Mouse (Mus musculus): ENCODE results near the gene Ctc1.
"Not testable (repeated sequence)": the region's sequence is repeated elsewhere in the genome, so short reads cannot be mapped to it uniquely, and the experiment has no call there.

Ctc1 gene

DNA sequence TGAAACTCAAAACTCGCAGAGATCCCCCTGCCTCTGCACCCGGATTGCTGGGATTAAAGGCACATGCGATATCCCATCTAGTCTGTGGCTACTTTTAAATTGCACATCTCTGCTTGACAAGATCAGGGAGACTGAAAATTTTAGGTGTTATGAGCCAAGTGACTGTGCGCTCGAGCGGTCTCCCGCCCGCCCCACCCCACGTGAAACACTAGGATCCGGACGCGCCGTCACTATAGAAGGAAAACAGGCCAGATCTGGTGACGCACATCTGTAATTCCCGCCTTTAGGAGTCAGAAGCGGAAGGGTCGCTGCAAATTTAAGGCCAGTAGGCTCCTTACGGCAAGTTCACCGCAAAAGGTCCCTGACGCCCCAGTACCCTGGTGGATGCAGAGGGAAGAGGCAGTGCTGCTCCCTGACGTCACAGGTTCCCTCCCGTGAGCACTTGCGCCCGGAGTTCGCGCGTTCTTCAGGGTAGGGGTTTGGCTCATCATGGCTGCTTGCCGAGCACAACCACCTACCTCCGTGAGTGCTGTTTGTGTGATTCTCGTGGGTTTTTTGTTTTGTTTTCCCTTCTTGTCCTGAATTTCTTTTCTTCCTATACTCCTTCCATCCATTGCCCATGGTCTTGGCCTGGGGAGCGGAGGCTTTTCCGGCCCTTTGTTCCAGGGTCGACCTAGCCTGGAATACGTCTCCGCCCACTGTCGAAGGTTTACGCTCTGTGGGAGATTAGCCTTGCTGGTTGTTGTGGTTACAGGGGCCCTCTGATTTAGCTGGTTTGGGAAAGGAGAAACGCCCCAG lies at the start of gene Ctc1:
TSS of gene Ctc1 (plus strand) at position 268 of the 798 bp plus-strand sequence.
- peak; percentile 94 for DNase-seq

DNA sequence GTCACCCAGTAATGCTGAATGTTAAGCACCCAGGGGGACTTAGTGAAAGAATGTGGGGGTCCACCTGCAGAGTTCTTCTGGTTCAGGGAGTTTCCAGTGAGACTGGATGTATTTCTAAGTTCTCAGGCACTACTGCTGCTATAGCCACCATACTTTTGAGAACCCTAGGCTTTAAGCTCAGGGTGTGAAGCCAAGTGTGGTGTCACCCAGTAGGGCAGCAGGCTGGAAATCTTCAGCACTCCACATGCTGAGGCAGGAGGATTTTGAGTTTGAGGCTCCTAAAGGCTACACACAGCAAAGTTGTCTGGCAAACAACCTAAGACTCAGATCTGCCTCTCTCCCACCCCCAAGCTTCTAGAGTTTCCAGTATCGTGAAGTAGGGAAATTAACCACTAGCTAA lies 49.2 kb upstream of the Ctc1 start:
- DNase-seq = no peak

DNA sequence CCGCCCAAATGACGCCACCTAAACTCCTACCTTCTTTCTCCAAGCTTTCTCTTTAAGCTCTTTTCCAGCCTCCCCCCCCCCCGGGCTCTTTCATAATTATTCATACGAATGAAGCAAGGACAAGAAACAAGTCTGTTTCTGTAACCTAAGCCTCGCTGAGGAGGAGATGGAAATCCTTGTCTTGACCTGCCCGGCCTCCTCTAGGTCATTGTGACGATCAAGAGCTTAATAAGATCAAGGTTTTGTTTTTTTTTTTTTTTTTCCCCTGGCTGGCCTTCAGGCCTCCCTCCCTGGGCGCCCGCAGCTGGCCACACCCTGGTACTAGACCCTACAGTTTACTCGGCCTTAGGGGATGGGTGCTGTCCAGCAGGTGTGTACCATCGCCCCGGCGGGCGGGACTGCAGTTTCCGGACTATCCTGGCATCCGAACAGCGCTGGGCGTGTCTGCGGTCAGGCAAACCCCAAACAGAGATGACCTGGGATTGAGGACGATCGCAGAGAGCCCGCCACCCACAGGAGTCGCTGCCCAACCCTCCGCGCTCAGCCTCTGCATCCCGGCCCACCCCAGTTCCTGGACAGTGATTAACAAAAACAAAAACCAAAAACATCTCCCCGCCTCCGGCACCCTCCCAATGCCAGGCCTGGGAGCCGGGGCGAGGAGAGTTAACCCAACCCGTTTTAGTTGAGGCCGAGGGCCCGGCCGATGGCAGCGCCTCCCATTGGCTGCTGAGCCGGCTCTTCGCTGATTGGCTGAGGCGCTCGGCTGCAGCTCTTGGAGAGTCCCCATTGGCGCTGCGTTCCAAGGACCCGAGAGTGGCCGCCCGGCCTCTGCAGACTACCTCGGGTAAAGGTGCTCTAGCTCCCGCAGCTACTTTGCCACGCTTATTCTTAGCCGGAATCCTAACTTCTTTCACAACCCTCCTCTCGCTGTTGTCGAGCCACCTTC lies 48.1 kb upstream of the Ctc1 start, which contains the start of gene Slc25a35:
TSS of gene Slc25a35 (plus strand) at position 795 of the 946 bp plus-strand sequence.
- peak; percentile 94 for DNase-seq

DNA sequence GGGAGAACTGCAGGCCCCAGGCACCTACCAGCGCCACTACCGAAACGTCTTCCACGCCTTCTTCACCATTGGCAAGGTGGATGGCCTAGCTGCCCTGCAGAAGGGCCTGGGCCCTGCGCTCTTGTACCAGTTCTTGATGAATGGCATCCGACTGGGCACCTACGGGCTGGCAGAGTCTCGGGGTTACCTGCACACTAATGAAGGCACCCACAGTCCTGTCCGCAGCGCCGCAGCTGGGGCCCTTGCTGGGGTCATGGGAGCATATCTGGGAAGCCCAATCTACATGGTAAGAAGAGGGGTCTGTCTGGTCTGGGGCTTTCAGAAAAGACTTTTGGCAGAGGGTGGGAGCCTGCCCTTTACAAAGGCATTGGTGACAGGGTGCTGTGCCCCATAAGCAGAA lies 47.0 kb upstream of the Ctc1 start:
- no peak for DNase-seq

DNA sequence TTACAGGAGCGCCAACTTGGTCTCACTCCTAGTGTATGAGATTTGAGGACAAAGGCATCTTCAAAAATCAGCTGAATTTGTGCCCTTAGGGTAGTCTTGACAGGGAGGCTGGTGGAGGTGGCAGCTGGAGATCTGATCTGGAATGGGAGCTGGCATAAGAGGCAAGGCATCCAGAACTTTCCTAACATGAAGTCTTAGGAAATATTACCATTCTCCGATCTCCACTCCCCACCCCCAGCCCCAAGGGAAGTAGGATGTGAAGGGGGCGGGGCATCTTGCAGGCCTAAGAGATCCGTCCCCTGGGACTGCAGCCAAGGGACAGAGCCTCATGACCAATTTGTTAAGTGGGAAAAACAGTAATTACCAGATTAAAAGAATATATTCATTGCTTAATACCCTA lies 45.5 kb upstream of the Ctc1 start:
- DNase-seq = peak; percentile 82

DNA sequence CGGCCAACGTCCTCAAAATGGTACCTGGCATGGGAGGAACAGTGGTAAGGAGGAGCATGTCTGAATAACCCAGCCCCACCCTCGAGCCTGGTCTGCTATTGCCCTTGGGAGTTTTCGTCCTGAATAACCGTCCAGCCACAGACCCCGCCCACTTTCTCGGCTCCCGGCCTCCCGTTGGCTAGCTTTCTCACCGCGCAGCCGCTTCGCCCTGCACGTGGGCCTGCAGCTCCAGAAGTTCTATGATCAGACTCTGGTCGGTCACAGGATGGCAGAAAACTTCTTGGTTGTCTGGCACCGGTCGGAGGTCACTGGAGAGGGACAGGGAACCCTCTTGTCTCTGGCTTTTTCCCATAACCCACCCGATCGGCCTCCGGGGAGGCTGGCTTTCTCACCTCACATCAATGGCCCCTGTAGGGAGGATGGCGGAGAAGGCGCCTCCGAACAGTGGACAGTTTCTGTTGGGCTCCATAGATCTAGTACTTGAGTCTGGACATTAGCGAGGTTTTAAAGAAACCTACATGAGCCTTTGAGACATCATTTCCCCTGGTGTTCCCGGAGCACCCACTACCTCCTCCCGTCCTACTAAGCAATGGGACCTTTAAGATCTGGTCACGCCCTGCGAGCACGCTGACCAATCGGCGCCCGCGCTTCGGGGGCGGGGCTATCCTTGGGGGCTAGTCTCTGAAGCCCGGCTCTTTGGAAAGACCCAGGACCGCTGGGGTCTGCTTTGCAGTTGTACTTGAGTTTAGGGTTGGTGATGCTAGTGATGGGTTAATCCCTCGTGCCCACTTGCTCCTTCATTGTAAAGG lies 42.3 kb upstream of the Ctc1 start:
- peak; percentile 92 for DNase-seq

DNA sequence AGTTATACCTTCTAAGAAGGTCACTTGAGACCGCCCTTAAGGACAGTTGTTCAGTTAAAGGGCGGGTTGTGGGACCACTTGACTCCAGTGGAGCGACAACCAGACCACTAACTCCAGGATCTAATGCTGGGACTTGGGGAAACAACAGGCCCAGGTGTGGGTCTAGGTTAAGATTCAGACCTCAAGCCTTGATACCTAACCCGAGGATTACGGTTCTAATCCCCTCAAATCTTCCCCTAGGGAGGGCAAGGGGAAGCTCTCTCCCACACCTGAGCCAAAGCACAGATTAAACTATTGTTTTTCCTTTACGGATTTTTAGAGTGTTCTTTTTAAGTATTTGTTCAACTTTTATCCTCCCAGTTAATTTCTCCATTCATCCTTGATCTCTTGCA lies 41.7 kb upstream of the Ctc1 start:
- no peak for DNase-seq

DNA sequence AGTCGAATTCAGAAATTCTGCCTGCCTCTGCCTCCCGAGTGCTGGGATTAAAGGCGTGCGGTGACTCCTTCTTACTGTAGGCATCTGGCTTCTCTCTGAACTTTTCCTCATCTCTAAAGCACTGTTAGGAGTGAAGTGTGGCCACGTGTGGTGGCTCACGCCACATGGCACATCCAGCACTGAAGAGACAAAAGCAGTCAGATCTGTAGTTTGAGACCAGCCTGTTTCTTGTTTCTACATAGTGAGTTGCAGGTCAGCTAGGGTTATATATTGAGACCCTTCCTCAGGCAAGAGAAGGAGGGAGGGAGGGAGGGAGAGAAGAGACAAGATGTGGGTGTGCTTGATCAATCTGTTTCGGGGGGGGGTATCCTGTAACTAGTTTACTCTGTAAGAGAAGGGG lies 40.6 kb upstream of the Ctc1 start, which contains the start of gene Rangrf:
TSS of gene Rangrf (minus strand) at position 101 of the 400 bp plus-strand sequence.
- no peak for DNase-seq

DNA sequence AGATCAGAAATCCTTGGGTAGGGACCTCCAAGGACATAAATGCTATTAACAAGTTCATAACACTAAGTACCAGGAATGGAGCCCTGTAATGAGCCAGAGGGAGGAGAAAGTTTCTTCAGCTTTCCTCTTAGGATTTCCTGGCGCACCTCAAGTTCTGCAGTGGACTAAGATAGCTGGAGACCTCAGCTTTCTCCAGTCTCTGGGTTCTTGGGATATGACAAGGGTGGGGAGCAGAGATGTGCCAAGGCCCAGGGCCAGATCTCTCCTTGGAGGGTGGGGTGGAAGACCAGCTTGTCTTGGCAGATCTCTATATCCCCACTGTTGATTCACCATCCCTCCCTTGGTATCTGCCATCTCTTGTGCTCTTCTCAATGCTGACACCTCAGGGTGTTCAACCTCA lies 40.1 kb upstream of the Ctc1 start:
- DNase-seq = no peak

DNA sequence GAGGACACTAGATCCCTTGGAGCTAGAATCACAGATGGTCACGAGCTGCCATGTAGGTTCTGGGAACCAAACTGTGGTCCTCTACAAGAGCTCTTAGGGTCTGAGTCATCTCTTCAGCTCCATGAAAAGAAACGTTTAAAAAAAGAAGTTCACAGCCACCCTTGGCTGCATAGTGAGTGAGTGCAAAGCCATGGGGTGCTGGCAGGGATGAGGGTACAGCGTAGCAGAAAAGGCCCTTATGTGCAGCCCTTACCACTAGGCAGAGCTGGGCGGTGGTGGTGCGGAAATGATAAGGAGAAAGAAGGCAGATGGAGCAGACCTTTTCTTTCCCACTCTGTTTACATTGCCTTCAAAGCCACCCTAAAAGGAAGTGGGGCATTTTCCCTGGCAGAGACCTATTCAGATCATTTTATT lies 36.4 kb upstream of the Ctc1 start:
- DNase-seq = no peak

DNA sequence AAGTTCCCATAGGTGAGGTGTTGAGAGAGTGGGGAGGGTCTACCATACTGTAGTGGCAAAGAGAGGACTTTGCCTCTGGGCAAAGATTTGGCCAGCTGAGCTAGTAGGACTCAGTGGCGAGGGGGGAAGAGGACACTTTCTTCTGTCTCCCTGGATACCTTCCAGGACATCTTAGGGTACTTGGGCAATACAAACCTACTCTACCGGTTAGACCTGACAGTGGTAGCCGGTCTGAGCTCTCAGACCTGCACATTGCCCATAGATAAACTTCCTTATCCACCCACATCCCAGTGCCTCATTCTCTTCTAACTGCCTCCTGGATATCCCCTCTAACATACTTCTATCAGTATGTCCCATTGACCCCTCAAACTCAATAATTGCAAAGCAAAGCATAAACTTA lies 34.8 kb upstream of the Ctc1 start:
- no peak for DNase-seq

DNA sequence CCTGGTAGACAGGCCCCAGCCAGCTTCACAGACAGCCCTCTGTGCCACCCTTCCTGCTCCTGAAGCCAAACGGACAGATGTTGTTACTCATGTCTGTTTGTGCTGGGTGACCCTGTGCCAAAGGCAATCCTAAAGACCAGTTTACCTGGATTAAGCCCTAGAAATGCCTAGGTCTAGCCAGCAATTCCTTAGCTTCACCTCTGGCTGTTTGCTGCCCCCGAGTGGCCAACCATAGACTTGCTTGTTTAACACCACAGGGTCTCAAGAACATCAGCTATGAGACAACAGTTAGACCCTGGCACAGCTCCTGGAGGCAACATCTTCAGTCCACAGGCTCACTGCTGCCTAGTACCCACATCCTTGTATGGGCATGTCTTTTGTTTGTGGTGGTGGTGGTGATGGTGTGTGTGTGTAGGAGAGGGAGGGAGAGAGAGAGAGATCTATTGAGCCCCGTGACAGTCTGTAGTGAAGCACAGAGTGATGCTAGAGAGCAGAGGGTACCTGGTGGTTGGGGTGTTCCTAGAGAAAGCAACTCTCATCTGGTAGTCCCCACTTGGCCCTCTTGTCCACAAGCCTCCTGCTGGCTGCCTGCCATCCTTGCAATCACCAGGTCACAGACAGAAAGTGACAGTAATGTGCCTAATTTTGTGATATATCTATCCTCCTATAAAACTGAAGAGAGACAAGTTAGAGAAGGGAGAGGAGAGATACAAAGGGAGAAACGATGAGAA lies 32.9 kb upstream of the Ctc1 start:
- DNase-seq = peak; percentile 91

DNA sequence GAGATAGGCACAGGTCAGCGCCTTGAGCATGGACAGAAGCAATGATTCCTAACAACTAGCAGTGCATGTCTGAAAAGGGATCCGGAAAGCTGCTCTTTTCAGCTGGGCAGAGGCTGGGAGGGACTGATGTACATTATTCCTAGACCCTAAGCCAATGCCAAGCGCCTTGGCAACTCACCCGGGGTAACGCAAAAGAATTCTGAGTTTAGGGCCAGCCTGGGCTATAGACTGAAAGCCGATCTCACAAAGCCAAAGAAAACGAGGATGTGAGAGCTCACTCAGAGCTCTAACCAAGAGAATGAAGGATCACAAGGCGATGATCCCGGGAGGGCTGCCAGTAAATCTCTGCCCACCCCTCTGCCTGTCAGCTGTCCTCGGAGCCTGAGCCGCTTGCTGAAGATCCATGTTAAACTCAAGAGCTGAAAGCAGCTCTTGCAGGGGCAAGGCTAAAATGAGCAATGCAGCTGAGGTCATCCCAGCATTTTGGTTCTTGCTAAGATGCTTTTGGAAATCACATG lies 28.3 kb upstream of the Ctc1 start:
- no peak for DNase-seq

DNA sequence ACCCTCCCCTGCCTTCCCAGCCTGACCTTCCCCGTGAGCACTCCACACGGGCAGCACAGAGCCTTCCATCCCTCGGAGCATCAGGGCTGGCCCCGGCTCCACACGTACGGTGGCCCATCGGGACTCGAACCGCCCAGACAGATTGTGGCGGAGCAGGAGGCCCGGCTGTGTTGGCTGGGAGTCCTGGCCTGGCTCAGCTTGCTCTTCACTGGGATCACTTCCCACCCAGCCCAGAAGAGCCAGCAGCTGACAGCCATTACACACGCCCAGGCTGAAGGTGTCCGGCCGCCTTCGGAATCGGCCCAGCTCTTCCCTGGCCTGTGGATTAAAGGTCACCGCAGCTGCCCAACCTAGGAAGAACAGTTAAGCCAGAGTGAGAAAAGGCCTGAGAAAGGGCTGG lies 27.4 kb upstream of the Ctc1 start:
- DNase-seq = no peak

DNA sequence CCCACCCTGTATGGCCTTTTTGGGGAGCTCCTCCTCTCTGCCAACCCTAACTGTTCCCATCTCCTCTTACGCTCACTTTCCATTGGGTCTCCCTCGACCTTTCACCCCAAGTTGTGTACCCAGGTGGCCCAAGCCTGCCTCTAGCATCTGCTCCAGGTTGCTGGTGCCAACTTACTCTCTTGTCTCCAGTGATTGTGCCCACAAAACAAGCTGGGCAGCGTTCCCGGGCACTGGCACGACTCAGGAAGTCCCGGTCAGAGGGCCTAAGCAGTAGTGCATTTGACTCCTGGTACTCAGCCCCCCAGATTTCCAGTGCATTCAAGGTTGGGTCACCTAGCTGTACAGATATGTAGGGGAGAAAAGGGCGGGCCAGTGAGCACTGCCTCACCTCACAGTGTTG lies 22.6 kb upstream of the Ctc1 start:
- DNase-seq = no peak

DNA sequence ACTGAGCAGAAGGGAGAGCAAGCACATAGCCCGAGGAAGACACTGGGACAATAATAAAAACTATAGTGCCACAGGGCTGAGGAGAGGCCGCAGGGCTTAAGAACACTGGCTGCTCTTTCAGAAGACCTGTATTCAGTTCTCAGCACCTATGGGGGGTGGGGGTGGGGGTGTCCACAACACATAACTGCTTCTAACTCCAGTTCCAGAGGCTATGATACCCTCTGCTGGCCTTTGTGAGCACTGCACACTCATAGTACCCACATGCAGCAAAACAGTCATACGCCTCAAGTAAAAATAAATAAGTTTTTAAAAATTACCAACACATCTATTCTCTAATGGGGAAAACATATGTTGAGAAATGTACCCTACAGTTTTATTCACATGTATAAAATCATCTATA lies 21.3 kb upstream of the Ctc1 start:
- no peak for DNase-seq

DNA sequence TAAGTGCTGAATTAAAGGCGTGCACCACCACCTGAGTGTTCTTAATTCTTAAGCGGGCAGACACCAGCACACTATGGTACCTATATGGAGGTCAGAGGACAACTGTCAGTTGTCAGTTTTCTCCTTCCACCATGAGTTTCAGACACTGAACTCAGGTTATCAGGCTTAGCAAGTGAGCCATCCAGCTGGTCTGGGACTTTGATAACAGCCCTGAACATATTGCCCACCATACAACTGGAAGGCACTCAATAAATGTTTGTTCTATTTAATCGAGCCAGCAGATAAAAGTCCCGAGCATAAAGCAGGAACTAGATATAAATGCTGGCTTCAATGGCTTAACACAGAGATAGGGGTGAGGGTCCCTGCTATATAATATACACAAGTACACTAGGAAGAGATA lies 18.6 kb upstream of the Ctc1 start:
- no peak for DNase-seq

DNA sequence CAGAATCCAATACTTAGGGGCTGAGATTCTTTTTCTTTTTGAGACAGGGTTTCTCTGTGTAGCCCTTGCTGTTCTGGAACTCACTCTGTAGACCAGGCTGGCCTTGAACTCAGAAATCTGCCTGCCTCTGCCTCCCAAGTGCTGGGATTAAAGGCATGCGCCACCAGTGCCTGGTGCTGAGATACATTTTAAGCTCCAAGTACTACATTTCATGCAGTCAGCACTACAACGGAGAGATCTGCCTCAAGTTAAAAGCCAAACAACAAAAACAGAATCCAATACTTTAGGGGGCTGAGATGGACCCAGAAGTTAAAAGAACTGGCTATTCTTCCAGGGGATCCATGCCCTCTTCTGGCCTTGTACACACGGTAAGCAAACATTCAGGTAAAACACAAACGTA lies 12.9 kb upstream of the Ctc1 start:
- DNase-seq = not testable (repeated sequence)

DNA sequence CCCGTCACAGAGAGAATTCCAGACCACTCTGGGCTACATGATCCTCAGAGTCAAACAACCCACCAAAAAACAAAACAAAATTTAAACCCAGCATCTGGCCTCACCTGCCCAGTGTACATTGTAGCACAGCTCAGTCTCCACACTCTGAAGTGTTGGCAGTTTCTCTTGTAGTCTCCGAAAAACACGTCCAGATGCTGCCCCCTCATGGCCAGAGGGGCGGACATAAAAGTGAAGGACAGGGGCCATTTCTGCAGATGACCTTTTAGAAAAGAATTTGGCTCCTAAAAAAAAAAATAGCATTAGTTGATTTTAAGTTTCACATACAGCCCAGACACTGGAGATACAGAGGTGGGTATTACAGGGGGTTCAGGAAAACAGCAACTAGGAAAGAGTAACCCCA lies 12.1 kb upstream of the Ctc1 start:
- peak; percentile 52 for DNase-seq

DNA sequence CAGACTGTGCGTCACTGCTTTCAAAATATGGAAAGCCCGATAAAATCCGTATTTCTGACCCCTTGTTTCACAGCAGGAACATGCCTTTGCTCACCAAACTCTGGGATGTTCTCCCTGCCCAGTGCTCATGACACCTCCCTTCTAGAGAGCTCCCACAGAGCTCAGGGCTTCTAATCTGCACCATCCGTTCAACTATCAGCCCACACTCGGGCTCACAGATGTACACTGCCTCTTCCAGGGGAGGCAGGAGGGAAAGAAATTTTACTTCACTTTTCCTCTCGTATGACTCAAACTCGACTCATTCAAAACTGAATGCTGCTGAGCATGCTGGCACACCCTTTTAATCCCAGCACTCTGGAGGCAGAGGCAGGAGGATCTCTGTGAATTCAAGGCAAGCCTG lies 10.5 kb upstream of the Ctc1 start:
- DNase-seq = no peak

DNA sequence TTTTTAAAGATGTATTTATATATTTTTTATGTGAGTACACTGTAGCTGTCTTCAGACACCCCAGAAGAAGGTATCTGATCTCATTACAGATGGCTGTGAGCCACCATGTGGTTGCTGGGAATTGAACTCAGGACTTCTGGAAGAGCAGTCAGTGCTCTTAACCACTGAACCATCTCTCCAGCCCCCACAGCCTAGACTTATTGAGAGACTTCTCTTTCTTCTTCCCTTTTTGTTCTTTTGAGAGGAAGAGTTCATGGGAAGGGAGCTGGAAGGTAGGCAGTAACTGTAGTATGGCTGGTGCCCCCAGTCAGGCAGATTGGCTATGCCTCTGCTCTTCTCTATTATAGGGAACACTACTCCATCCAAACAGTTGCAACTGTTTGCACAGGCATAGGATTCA lies 9.1 kb upstream of the Ctc1 start:
- DNase-seq = not testable (repeated sequence)

Measured in kidney, postnatal 10 days (tissue).